Mouse (Mus musculus): ENCODE results near the gene Uggt1. TPM values are rescaled to one million over a fixed set of nuclear protein-coding genes. Genes with fewer than 3 reads are reported as not detected.

Uggt1 gene
- polyA plus RNA-seq, 2 experiments = 5.8 to 25.5 TPM

DNA sequence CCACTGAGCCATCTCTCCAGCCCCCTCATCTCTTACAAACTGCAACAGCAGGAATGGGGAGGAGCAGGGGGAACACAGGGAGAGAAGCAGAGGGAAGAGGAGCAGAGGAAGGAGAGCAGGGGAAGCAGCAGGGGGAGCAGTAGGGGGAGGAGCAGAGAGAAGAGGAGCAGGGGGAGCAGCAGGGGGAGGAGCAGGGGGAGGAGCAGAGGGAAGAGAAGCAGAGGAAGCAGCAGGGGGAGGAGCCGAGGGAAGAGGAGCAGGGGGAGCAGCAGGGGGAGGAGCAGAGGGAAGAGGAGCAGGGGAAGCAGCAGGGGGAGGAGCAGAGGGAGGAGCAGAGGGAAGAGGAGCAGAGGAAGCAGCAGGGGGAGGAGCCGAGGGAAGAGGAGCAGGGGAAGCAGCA is 14.1 kb upstream of the Uggt1 start:
- Histone ChIP-seq H3K9me3 (ENCODE audit: control insufficient read depth, low read length) (no peaks in the 10 kb centered on the region), H3K4me1 (replicated peaks; ENCODE audit: control insufficient read depth in 2 of 2, insufficient read depth in 2 of 2, low read length in 1 of 2) (peaks cover 0 to 5% of the 10 kb centered on the region in 2 experiments; a peak in 1 of 4 replicates), H3K4me2 (ENCODE audit: low read depth) (no peak overlapping the region), H3K4me3 (ENCODE audit: insufficient read depth in 1 of 2, low read depth in 2 of 2, low read length in 2 of 2) (no peak overlapping the region), H3K36me3 (replicated peaks; ENCODE audit: control insufficient read depth, insufficient read depth, low read depth) (no peaks in the 10 kb centered on the region), H3K27me3 (ENCODE audit: control insufficient read depth, insufficient read depth, low read length) (peaks cover 3% of the 10 kb centered on the region; the same call in 1 of the 2 replicates), H3K9ac (replicated peaks) (no peak overlapping the region), H3K27ac (no peak overlapping the region)
- no peak for DNase-seq (ENCODE audit: low read depth in 3 of 3, low spot score in 3 of 3)
- TF ChIP-seq CTCF (IDR thresholded peaks at IDR 0.05; ENCODE audit: low read depth) = no peak
- no peak for TF ChIP-seq EP300 (IDR thresholded peaks at IDR 0.05; ENCODE audit: low read depth)
- ATAC-seq (ENCODE audit: insufficient read depth) = no peak
- WGBS (ENCODE audit: insufficient replicate concordance) = 31% methylated on average over 2 of the region's 2 CpGs

- H3K4me3 ChIP-seq (ENCODE audit: insufficient read depth in 1 of 2, low read depth in 2 of 2, low read length in 2 of 2) = no peak overlapping the region
- H3K9me3 ChIP-seq (ENCODE audit: control insufficient read depth, low read length) = no peaks in the 10 kb centered on the region
- no peak for DNase-seq (ENCODE audit: low read depth in 3 of 3, low spot score in 3 of 3)
- H3K4me1 ChIP-seq (replicated peaks; ENCODE audit: control insufficient read depth in 2 of 2, insufficient read depth in 2 of 2, low read length in 1 of 2) = peaks cover 0 to 3% of the 10 kb centered on the region in 2 experiments; a peak in 1 of 4 replicates
- H3K9ac ChIP-seq (replicated peaks) = no peak overlapping the region
- 55% methylated on average over 8 of the region's 8 CpGs for WGBS (ENCODE audit: insufficient replicate concordance)
- H3K27ac ChIP-seq = no peak overlapping the region
- no peaks in the 10 kb centered on the region for H3K36me3 ChIP-seq (replicated peaks; ENCODE audit: control insufficient read depth, insufficient read depth, low read depth)
- TF ChIP-seq CTCF (IDR thresholded peaks at IDR 0.05; ENCODE audit: low read depth) (no peak), EP300 (IDR thresholded peaks at IDR 0.05; ENCODE audit: low read depth) (no peak)
- ATAC-seq (ENCODE audit: insufficient read depth) = no peak
- peaks cover 3% of the 10 kb centered on the region; the same call in 1 of the 2 replicates for H3K27me3 ChIP-seq (ENCODE audit: control insufficient read depth, insufficient read depth, low read length)
- H3K4me2 ChIP-seq (ENCODE audit: low read depth) = no peak overlapping the region
Measured at GRCm38 (mm10) chr1:36257276-36257675, 12.8 kb upstream of the Uggt1 start.

DNA sequence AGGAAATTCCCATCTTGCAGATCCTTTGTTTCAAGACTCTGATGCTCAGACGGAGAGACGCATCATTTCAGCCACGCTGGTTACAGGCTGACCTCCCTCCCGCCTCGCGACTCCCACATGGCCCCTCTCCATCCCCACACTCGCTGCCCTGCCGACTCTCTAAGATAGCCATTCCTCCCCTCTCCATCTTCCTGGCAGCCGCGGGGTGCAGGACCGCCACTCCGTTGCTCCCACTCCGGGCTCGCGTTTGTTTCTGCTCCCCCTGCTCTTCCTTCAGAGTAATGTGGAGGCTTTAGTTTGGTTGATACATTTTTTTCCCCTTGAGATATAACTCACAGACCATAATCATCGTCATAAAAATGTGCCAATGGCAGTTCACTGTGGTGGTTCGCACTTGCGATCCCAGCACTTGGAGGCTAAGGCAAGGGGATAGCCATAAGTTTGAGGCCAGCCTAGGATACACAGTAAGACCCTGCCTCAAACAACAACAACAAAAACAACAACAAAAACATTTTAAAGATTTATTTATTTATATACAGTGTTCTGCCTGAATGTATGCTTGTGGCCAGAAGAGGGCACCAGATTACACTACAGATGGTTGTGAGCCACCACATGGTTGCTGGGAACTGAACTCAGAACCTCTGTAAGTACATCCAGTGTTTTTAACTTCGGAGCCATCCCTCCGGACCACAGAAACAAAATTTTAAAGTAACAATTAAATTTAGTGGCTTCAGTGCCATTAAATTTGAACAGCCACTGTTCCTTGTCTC is 11.5 kb upstream of the Uggt1 start:
- Histone ChIP-seq H3K27ac (no peak overlapping the region), H3K9me3 (ENCODE audit: control insufficient read depth, low read length) (no peaks in the 10 kb centered on the region), H3K4me3 (ENCODE audit: insufficient read depth in 1 of 2, low read depth in 2 of 2, low read length in 2 of 2) (no peak overlapping the region), H3K4me1 (replicated peaks; ENCODE audit: control insufficient read depth in 2 of 2, insufficient read depth in 2 of 2, low read length in 1 of 2) (no peaks in the 10 kb centered on the region), H3K9ac (replicated peaks) (no peak overlapping the region), H3K36me3 (replicated peaks; ENCODE audit: control insufficient read depth, insufficient read depth, low read depth) (no peaks in the 10 kb centered on the region), H3K27me3 (ENCODE audit: control insufficient read depth, insufficient read depth, low read length) (peaks cover 3% of the 10 kb centered on the region; the same call in 1 of the 2 replicates), H3K4me2 (ENCODE audit: low read depth) (no peak overlapping the region)
- ATAC-seq (ENCODE audit: insufficient read depth) = no peak
- no peak for DNase-seq (ENCODE audit: low read depth in 3 of 3, low spot score in 3 of 3)
- TF ChIP-seq CTCF (IDR thresholded peaks at IDR 0.05; ENCODE audit: low read depth) (peak; percentile 41; the same call in 1 of the 2 replicates), EP300 (IDR thresholded peaks at IDR 0.05; ENCODE audit: low read depth) (no peak)
- WGBS (ENCODE audit: insufficient replicate concordance) = 61% methylated on average over 20 of the region's 20 CpGs

DNA sequence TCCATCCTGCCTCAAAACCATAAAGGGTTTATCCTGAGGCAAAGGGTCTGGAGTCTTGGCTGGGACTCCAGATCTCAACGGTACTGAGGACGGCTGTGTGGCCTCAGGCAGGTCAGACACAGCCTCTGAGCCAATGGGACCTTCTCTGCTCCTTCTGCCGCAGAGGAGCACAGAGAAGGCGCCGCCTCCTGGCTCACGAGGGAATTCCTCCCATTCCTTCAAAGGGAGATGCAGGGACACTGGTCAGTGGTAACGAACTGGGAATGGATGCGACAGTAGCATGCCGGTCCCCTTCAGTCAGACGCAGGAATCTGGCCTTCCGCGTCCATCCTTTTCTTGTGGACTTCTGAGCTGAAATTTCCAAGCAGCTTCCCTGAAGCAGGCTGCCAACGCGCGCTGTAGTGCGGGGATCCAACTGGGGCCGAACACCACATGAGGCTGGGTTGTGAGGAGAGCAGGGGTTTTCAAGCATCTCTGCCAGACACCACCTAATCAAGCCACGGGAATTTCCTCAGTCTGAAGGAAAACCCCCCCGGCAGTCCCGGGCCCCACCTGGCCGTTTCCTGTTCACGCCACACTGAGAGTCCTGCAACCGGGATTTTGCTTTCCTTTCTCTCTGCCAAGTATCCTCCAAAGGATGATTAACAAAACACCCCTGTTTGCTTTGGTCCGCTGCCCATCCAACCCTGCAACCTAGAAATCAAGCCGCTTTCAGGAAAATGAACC is 10.3 kb upstream of the Uggt1 start:
- H3K9ac ChIP-seq (replicated peaks) = no peak overlapping the region
- ATAC-seq (ENCODE audit: insufficient read depth) (no peak), DNase-seq (ENCODE audit: low read depth in 3 of 3, low spot score in 3 of 3) (no peak)
- H3K4me2 ChIP-seq (ENCODE audit: low read depth) = no peak overlapping the region
- peaks cover 3% of the 10 kb centered on the region; the same call in 1 of the 2 replicates for H3K27me3 ChIP-seq (ENCODE audit: control insufficient read depth, insufficient read depth, low read length)
- H3K4me3 ChIP-seq (ENCODE audit: insufficient read depth in 1 of 2, low read depth in 2 of 2, low read length in 2 of 2) = no peak overlapping the region
- no peaks in the 10 kb centered on the region for H3K36me3 ChIP-seq (replicated peaks; ENCODE audit: control insufficient read depth, insufficient read depth, low read depth)
- no peak for TF ChIP-seq EP300 (IDR thresholded peaks at IDR 0.05; ENCODE audit: low read depth)
- TF ChIP-seq CTCF (IDR thresholded peaks at IDR 0.05; ENCODE audit: low read depth) = peak; percentile 68
- no peaks in the 10 kb centered on the region for H3K9me3 ChIP-seq (ENCODE audit: control insufficient read depth, low read length)
- no peaks in the 10 kb centered on the region for H3K4me1 ChIP-seq (replicated peaks; ENCODE audit: control insufficient read depth in 2 of 2, insufficient read depth in 2 of 2, low read length in 1 of 2)
- H3K27ac ChIP-seq = no peak overlapping the region
- 27% methylated on average over 25 of the region's 25 CpGs for WGBS (ENCODE audit: insufficient replicate concordance)

GRCm38 (mm10) chr1:36252791-36253190 is 8.3 kb upstream of the Uggt1 start:
- H3K36me3 ChIP-seq (replicated peaks; ENCODE audit: control insufficient read depth, insufficient read depth, low read depth) = no peaks in the 10 kb centered on the region
- no peaks in the 10 kb centered on the region for H3K4me1 ChIP-seq (replicated peaks; ENCODE audit: control insufficient read depth in 2 of 2, insufficient read depth in 2 of 2, low read length in 1 of 2)
- H3K4me3 ChIP-seq (ENCODE audit: insufficient read depth in 1 of 2, low read depth in 2 of 2, low read length in 2 of 2) = no peak overlapping the region
- H3K9ac ChIP-seq (replicated peaks) = no peak overlapping the region
- 0 out of 2 replicates have a peak, but pooled peaks have one; percentile 39 for ATAC-seq (ENCODE audit: insufficient read depth)
- peak; percentile 55 to 71 (median 57) for DNase-seq (ENCODE audit: low read depth in 3 of 3, low spot score in 3 of 3)
- TF ChIP-seq CTCF (IDR thresholded peaks at IDR 0.05; ENCODE audit: low read depth) (peak; percentile 90), EP300 (IDR thresholded peaks at IDR 0.05; ENCODE audit: low read depth) (no peak)
- no peak overlapping the region for H3K4me2 ChIP-seq (ENCODE audit: low read depth)
- H3K27ac ChIP-seq = no peak overlapping the region
- H3K27me3 ChIP-seq (ENCODE audit: control insufficient read depth, insufficient read depth, low read length) = peaks cover 3% of the 10 kb centered on the region; the same call in 1 of the 2 replicates
- H3K9me3 ChIP-seq (ENCODE audit: control insufficient read depth, low read length) = no peaks in the 10 kb centered on the region
- WGBS (ENCODE audit: insufficient replicate concordance) = 3% methylated on average over 6 of the region's 6 CpGs

Data from liver, embryonic 14.5 days (tissue).